Mouse (Mus musculus) forebrain, embryonic 13.5 days (tissue): ENCODE results near the gene Ppm1f. TPM values are rescaled to one million over a fixed set of nuclear protein-coding genes. Genes with fewer than 3 reads are reported as not detected.
A peak's percentile ranks its signal among the peaks of the same experiment; 100 is the strongest.

Source experiments
- ATAC-seq: fragments of 200-750 bp; cut with Nextera tagmentation; 2 replicates; pipeline ENCODE4 v1.8.0; 2017
- H3K27ac ChIP-seq: fragments of 300-500 bp; sonication (generic); 2 replicates; pipeline ENCODE4 v1.5.1; 2015; ENCODE audit warnings: inconsistent platforms, mild to moderate bottlenecking, moderate library complexity
- H3K27me3 ChIP-seq: fragments of 300-500 bp; sonication (generic); 2 replicates; pipeline ENCODE4 v1.6.1; 2015; ENCODE audit warnings: mild to moderate bottlenecking, inconsistent platforms
- H3K36me3 ChIP-seq: fragments of 300-500 bp; sonication (generic); 2 replicates; pipeline ENCODE4 v1.6.1; 2015; ENCODE audit warnings: mild to moderate bottlenecking, inconsistent platforms; ENCODE audit not compliant: poor library complexity, severe bottlenecking
- H3K4me1 ChIP-seq: fragments of 300-500 bp; sonication (generic); 2 replicates; pipeline ENCODE4 v1.6.1; 2015; ENCODE audit warnings: inconsistent platforms
- H3K4me2 ChIP-seq: fragments of 300-500 bp; sonication (generic); 2 replicates; pipeline ENCODE4 v1.6.1; 2015; ENCODE audit warnings: inconsistent platforms, mild to moderate bottlenecking, moderate library complexity
- H3K4me3 ChIP-seq: fragments of 300-500 bp; sonication (generic); 2 replicates; pipeline ENCODE4 v1.5.1; 2015; ENCODE audit warnings: mild to moderate bottlenecking, inconsistent platforms
- H3K9ac ChIP-seq: fragments of 300-500 bp; sonication (generic); 2 replicates; pipeline ENCODE4 v1.6.1; 2015; ENCODE audit warnings: mild to moderate bottlenecking, inconsistent platforms
- H3K9me3 ChIP-seq: fragments of 300-500 bp; sonication (generic); replicated peaks from 2 replicates; pipeline ENCODE4 v1.6.1; 2016; ENCODE audit warnings: inconsistent platforms
- WGBS: fragments of 180-500 bp; shearing (Covaris S2); methylation state at CpG from one replicate; pipeline ENCODE4 v1.1.7; 2015; 5-methylcytosine and 5-hydroxymethylcytosine counted together
- polyA plus RNA-seq: library from polyadenylated mRNA; unstranded; fragments of >200 nt; fragmentation: Nextera tagmentation; extraction: Ambion mirVana; gene quantifications from 2 replicates; pipeline ENCODE4 v1.2.1, GENCODE M21; 2015

Ppm1f gene
- polyA plus RNA-seq, 1 experiment from 2014 or later = 22.8 TPM

DNA sequence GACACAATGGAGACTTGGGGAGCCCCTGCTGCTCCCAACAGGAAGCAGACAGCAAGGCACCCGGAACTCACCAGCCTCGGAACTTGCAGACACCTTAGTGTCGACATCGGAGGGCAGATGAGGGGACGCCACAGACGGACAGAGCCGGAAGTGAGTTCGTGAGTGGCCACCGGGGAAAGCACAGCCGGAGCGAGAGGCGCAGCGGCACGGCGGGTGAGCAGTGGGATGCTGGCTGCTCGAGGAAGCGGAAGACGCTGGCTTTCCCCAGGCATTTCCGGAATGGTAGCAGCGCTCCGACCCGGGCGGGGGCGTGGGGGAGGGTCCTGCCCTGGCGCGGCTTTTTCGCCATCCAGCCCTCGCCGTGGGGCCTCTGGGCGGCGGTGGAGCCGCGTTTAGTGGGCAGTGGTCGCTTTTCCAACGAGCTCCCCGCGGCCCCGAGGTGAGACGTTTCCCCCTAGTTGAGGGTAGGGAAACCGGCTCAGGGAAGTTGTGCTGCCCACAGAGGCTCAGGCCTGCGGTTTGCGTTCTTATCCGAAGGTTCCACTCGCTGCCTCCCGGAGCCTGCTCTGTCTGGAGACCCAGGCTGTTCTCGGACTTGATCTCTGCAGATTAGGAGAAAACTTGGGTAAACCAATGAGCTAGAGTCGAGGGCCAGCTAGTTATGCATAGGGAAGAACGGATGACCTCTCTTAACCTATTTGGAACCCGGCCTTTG, 25.5 kb upstream of the Ppm1f start, which contains the start of the genes Top3b and Vpreb1:
Gene Top3b (plus strand): TSS at position 120 of the 715 bp plus-strand sequence.
Gene Vpreb1 (minus strand): TSS at position 227 of the 715 bp plus-strand sequence.
- WGBS = under 1% methylated on average over 49 of the region's 49 CpGs
- no peaks in the 10 kb centered on the region for H3K9me3 ChIP-seq
- peak within 1 kb of the TSS; percentile 78 for H3K4me3 ChIP-seq
- H3K36me3 ChIP-seq = peaks cover 10% of the 10 kb centered on the region
- H3K4me2 ChIP-seq = peak within 1 kb of the TSS; percentile 81
- peak within 1 kb of the TSS; percentile 89 for H3K9ac ChIP-seq
- no peaks in the 10 kb centered on the region for H3K27me3 ChIP-seq
- peak within 1 kb of the TSS; percentile 92 for H3K27ac ChIP-seq
- peaks cover 16% of the 10 kb centered on the region for H3K4me1 ChIP-seq
- ATAC-seq = peak; percentile 97

DNA sequence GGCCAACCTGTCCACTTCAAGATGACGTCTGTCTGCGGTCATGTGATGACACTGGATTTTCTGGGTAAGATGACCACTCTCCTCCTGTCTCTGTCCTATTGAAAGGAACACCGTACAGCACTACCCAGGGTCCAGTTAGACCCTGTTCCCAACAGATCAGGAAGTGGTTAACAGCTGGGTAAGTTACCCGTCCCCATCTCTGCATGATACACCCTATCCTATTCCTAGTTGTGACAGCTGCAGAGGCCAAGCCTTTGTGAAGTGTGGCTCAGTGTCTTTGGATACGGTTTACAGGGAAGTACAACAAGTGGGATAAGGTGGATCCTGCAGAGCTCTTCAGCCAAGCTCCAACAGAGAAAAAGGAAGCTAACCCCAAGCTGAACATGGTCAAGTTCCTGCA, 17.2 kb upstream of the Ppm1f start:
- Histone ChIP-seq H3K4me2 (no peak overlapping the region), H3K36me3 (peaks cover 85% of the 10 kb centered on the region), H3K9me3 (peaks cover 7% of the 10 kb centered on the region), H3K9ac (no peak overlapping the region), H3K27me3 (no peaks in the 10 kb centered on the region), H3K27ac (no peak overlapping the region), H3K4me1 (no peaks in the 10 kb centered on the region), H3K4me3 (no peak overlapping the region)
- ATAC-seq = no peak
- WGBS = 90% methylated on average over 5 of the region's 5 CpGs

DNA sequence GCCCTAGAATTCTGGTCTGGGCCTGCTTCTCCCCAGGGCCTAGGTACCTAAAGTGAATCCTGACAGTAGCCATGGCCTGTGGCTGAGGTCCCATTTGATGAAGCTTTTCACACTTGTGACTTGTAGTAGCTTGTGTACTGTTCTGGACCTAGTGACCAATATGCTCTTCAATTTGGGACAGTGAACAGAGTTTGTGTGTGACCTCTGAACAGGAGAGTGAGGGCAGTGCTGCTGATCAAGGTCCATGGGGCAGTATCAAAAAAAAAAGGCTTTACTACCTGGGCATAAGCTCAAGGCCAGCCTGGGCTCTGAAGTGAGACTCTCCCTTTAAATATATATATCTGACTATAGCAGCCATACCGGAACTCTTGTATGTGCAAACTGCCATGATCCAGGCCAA, 7.9 kb upstream of the Ppm1f start:
- H3K36me3 ChIP-seq = peaks cover 99% of the 10 kb centered on the region
- no peak overlapping the region for H3K4me2 ChIP-seq
- H3K27ac ChIP-seq = no peak overlapping the region
- 100% methylated on average over 1 of the region's 1 CpGs for WGBS
- H3K4me3 ChIP-seq = no peak overlapping the region
- no peak overlapping the region for H3K9ac ChIP-seq
- H3K9me3 ChIP-seq = no peaks in the 10 kb centered on the region
- H3K27me3 ChIP-seq = no peaks in the 10 kb centered on the region
- no peaks in the 10 kb centered on the region for H3K4me1 ChIP-seq
- ATAC-seq = no peak

DNA sequence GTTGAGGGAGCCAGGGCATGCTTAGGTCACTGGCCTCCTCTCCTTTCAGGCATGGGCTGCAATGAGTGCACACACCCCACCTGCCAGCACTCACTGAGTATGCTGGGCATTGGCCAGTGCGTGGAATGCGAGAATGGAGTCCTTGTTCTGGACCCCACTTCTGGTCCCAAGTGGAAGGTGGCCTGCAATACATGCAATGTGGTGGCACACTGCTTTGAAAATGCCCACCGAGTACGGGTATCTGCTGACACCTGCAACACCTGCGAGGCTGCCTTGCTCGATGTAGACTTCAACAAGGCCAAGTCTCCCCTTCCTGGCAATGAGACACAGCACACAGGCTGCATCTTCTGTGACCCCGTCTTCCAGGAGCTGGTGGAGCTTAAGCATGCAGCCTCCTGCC, 3.9 kb upstream of the Ppm1f start:
- 89% methylated on average over 7 of the region's 7 CpGs for WGBS
- no peak for ATAC-seq
- Histone ChIP-seq H3K27me3 (no peaks in the 10 kb centered on the region), H3K36me3 (peaks cover 69% of the 10 kb centered on the region), H3K27ac (no peak overlapping the region), H3K9ac (no peak overlapping the region), H3K4me1 (peaks cover 10% of the 10 kb centered on the region), H3K9me3 (no peaks in the 10 kb centered on the region), H3K4me2 (no peak overlapping the region), H3K4me3 (no peak overlapping the region)

DNA sequence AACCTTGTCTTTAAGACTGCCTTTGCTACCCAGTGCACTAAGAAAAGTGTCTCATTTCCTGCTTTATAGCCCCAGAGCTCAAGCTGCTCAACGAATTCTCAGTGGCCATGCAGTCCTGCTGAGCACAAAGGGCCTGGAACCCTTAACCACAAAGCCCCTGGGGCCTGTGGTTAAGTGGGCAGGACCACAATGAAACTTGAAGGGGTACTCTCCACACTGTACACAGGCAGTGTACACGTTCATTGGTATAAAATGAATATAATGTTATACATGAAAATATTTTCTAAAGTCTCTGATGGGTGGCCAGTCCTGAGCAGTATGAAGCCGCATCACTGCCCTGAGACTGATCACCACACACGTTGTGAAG, 271 bp upstream of the Ppm1f start:
- no peak overlapping the region; the same call in 1 of the 2 replicates for H3K4me3 ChIP-seq
- H3K4me1 ChIP-seq = peaks cover 23% of the 10 kb centered on the region
- H3K27me3 ChIP-seq = no peaks in the 10 kb centered on the region
- no peaks in the 10 kb centered on the region for H3K9me3 ChIP-seq
- no peak for ATAC-seq
- H3K36me3 ChIP-seq = peaks cover 33% of the 10 kb centered on the region
- peak overlapping the region; percentile 67 for H3K4me2 ChIP-seq
- H3K27ac ChIP-seq = no peak overlapping the region
- peak overlapping the region; percentile 31; the same call in 1 of the 2 replicates for H3K9ac ChIP-seq
- WGBS = 20% methylated on average over 4 of the region's 4 CpGs

DNA sequence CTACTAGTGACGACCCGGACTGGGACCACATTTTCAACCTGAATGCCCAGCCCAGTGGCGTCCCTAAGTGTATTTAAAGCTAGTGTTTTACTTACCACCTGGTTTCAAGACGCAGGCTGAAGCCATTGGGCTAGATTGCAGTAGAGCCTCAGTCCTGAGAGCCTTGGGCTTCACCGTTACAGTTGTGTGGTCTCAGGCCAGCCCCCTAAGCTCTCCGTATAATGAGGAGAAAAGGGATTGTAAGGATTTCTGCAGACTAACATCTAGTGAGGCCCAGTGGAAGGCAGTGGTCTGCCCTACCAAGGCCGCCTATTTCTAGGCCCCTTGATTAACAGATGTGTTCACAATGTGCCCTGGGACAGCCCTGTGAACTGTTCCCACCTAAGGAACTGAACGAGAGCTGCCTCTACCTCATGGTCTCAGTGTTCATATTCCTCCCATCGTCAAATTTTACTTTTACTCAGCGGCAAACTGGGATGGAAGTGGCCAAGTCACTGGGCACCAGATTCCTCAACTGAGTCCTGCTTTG, 851 bp downstream of the Ppm1f start:
- Histone ChIP-seq H3K4me1 (peaks cover 23% of the 10 kb centered on the region), H3K9ac (peak overlapping the region; percentile 81), H3K36me3 (peaks cover 22% of the 10 kb centered on the region), H3K4me3 (peak overlapping the region; percentile 60), H3K27ac (peak overlapping the region; percentile 36; the same call in 1 of the 2 replicates), H3K9me3 (no peaks in the 10 kb centered on the region), H3K4me2 (peak overlapping the region; percentile 67), H3K27me3 (no peaks in the 10 kb centered on the region)
- WGBS = 29% methylated on average over 10 of the region's 10 CpGs
- peak; percentile 6 for ATAC-seq

DNA sequence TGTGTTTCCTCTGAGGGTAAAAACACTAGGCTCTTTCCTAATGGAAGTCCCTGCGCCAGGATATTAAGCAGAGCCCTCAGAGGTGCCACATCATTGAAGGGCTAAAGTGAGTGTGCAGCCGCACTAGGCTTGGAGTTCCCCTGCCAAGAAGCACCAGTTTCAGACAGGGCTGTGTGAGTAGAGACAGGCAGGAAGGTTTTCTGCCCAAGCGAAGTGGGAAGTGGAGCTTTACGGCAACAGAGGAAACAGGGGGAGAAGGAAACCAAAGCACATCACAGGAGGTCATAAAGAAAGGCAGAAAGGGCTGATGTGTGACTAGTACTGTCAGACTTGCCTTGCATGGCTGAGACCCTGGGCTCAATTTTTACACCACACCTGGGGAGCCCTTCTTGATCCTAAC, 6.1 kb downstream of the Ppm1f start:
- no peak overlapping the region for H3K27ac ChIP-seq
- no peak for ATAC-seq
- WGBS = 91% methylated on average over 4 of the region's 4 CpGs

DNA sequence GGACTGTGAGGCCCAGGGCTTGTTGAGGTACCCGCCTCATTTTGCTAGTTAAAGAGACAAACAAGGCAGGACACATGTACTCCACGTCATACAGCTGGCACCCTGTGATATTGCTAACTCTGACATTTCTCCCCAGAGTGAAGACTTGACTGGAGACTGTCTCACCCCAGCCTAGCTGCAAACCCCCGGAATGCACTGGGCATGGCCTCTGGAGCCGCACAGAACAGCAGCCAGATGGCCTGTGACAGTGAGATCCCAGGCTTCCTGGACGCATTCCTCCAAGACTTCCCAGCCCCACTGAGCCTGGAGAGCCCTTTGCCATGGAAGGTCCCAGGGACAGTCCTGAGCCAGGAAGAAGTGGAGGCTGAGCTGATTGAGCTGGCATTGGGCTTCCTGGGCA, 6.9 kb downstream of the Ppm1f start:
- no peak overlapping the region for H3K9ac ChIP-seq
- no peak overlapping the region for H3K4me3 ChIP-seq
- no peak overlapping the region for H3K4me2 ChIP-seq
- H3K4me1 ChIP-seq = peaks cover 6% of the 10 kb centered on the region; the same call in 1 of the 2 replicates
- no peak overlapping the region for H3K27ac ChIP-seq
- no peak for ATAC-seq
- H3K27me3 ChIP-seq = no peaks in the 10 kb centered on the region
- peaks cover 49% of the 10 kb centered on the region for H3K36me3 ChIP-seq
- 88% methylated on average over 5 of the region's 5 CpGs for whole genome bisulfite sequencing
- H3K9me3 ChIP-seq = no peaks in the 10 kb centered on the region

More for the DNA sequence above, 6.1 kb downstream of the Ppm1f start:
- no peak overlapping the region for H3K4me3 ChIP-seq
- no peaks in the 10 kb centered on the region for H3K9me3 ChIP-seq
- no peak overlapping the region for H3K4me2 ChIP-seq
- H3K27me3 ChIP-seq = no peaks in the 10 kb centered on the region
- H3K9ac ChIP-seq = no peak overlapping the region
- H3K4me1 ChIP-seq = peaks cover 13% of the 10 kb centered on the region
- peaks cover 41% of the 10 kb centered on the region for H3K36me3 ChIP-seq

DNA sequence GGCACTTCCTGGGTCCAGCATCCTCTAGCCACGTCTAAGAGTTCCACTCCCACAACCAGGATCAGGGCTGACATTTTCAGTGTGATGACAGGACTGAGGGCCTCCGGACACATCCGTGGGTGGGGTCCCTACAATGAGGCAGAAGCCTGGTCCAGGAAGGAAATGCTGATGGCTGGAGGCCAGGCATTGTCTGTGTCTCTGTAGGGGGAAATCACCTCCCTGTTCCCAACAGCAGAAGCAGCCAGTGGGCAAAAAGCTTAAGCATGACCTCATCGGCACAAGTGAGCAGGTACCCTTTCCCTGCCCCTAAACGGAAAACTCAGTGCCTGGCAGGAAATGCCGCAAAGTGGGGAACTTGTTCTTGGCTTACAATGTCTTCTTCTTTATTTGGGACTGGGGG, 11.5 kb downstream of the Ppm1f start:
- Histone ChIP-seq H3K36me3 (peaks cover 83% of the 10 kb centered on the region), H3K4me2 (no peak overlapping the region), H3K27ac (no peak overlapping the region), H3K4me3 (no peak overlapping the region), H3K9me3 (no peaks in the 10 kb centered on the region), H3K9ac (no peak overlapping the region), H3K27me3 (no peaks in the 10 kb centered on the region), H3K4me1 (peaks cover 9% of the 10 kb centered on the region)
- ATAC-seq = no peak
- 80% methylated on average over 6 of the region's 6 CpGs for WGBS

DNA sequence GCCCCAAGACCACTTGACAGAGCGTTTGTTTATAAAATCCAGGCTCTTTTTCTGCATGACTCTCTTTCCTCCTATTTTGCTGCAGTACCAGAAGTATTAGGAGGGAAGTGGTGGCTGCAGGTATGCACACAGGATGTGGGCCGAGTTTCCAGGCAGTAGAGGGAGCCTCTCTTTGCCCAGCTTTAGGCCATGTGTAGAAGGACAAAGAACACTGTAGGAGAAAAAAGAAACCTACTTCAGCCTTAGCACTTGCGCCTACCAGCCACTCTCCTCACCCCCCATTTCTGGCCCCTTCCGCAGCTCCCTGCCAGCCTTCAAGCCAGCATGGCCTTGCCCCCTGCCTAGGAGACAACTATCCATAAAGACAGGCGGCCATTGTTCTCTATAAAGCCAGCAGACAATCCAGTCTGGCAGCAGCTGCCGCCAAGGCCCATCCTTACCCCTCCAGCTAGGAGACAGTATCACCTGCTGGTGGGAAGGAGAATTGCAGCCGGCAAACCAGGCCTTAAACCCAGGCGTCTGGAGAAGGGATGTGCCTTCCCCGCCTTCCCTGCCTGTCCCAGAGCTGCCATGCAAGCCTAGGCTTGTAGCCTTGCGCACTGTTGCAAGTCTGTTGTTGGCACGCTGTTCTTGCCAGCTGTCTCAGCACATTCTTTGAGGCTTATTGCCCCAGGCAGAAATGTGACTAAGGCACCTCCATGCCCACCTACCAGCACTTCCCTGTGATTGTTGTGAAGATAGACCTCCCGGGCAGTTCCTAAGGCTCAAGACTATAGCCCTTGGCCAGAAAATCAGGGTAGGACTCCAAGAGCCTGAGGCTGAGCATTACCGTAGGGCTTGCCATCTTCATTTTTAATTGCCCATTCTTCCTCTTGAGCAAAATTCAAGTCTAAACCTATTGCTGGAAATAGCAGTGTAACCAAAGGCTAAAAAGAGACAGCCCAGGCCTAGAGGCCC, 15.7 kb downstream of the Ppm1f start:
- 33% methylated on average over 13 of the region's 13 CpGs for WGBS
- Histone ChIP-seq H3K4me3 (no peak overlapping the region), H3K9ac (no peak overlapping the region), H3K4me1 (peaks cover 9% of the 10 kb centered on the region), H3K27me3 (no peaks in the 10 kb centered on the region), H3K27ac (peak overlapping the region; percentile 87), H3K9me3 (no peaks in the 10 kb centered on the region), H3K4me2 (0 out of 2 replicates have a peak overlapping the region, but pooled peaks have one; percentile 4), H3K36me3 (peaks cover 83% of the 10 kb centered on the region)
- peak; percentile 94 for ATAC-seq

DNA sequence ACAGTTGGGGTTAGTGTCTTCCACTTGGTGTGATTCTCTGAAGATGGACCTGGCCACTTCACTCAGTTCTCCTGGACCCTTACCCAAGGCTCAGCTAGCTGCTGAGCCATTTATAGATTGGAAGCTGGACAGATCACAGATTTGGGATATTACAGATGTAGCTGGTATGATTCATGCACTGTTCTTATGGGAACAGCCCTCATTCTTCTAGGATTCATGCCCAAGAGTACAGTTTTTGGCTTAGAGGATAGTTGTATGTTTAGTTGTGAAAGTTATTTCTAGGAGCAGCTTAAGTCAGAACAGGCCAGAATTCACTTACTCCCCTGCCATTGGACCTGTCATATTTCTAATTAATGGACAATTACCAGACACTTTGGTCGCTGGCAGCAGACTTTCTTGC, 17.2 kb downstream of the Ppm1f start:
- 78% methylated on average over 1 of the region's 1 CpGs for WGBS
- Histone ChIP-seq H3K4me3 (no peak overlapping the region), H3K27me3 (no peaks in the 10 kb centered on the region), H3K4me1 (peaks cover 9% of the 10 kb centered on the region), H3K9ac (no peak overlapping the region), H3K27ac (no peak overlapping the region), H3K4me2 (no peak overlapping the region), H3K36me3 (peaks cover 86% of the 10 kb centered on the region), H3K9me3 (no peaks in the 10 kb centered on the region)
- ATAC-seq = no peak
